Mouse (Mus musculus) MEL (cell line): ENCODE measurements around the gene Cpeb4. TPM values are rescaled to one million over a fixed set of nuclear protein-coding genes. Genes with fewer than 3 reads are reported as not detected.

Experiments used
- DNase-seq: peaks from one replicate; pipeline ENCODE4 v3.0.0; 2011; ENCODE audit warnings: low read depth, low spot score
- H3K27ac ChIP-seq: 2 replicates; pipeline ENCODE4 v1.5.1; 2012; ENCODE audit warnings: low read depth, mild to moderate bottlenecking, control low read depth, low read length, moderate library complexity; ENCODE audit not compliant: control insufficient read depth
- H3K27me3 ChIP-seq, 2 experiments: fragments of 150-350 bp in 1 of 2; sonication (generic) in 1 of 2; 2 replicates each; pipeline ENCODE4 v1.6.1; 2012; ENCODE audit warnings: low read length in 2 of 2, mild to moderate bottlenecking in 2 of 2, improper control_type of control experiment in 1 of 2, moderate library complexity in 1 of 2; ENCODE audit not compliant: insufficient read depth in 2 of 2, control insufficient read depth in 1 of 2
- H3K36me3 ChIP-seq, 2 experiments: 2 replicates each; pipeline ENCODE4 v1.6.1; 2012 to 2014; ENCODE audit warnings: low read length in 2 of 2, improper control_type of control experiment in 1 of 2, inconsistent platforms in 1 of 2, mild to moderate bottlenecking in 1 of 2; ENCODE audit not compliant: insufficient read depth in 2 of 2, control insufficient read depth in 1 of 2
- H3K4me1 ChIP-seq, 2 experiments: fragments of 150-350 bp in 1 of 2; sonication (generic) in 1 of 2; 2 replicates each; pipeline ENCODE4 v1.6.1; 2012; ENCODE audit warnings: low read length in 2 of 2, improper control_type of control experiment in 1 of 2, mild to moderate bottlenecking in 1 of 2; ENCODE audit not compliant: insufficient read depth in 2 of 2, control insufficient read depth in 1 of 2
- H3K4me3 ChIP-seq, 2 experiments: fragments of 150-350 bp in 1 of 2; sonication (generic) in 1 of 2; 2 replicates each; pipeline ENCODE4 v1.5.1; 2012; ENCODE audit warnings: low read depth in 2 of 2, low read length in 2 of 2, mild to moderate bottlenecking in 2 of 2, moderate library complexity in 2 of 2, control low read depth in 1 of 2, improper control_type of control experiment in 1 of 2; ENCODE audit not compliant: control insufficient read depth in 1 of 2, insufficient read depth in 1 of 2
- H3K79me2 ChIP-seq: 2 replicates; pipeline ENCODE4 v1.6.1; 2012; ENCODE audit warnings: mild to moderate bottlenecking, low read length, moderate library complexity; ENCODE audit not compliant: control insufficient read depth, poor library complexity, insufficient read depth
- H3K9ac ChIP-seq: 2 replicates; pipeline ENCODE4 v1.6.1; 2012; ENCODE audit warnings: low read depth, mild to moderate bottlenecking, control low read depth, low read length, moderate library complexity; ENCODE audit not compliant: control insufficient read depth, poor library complexity, severe bottlenecking
- H3K9me3 ChIP-seq: fragments of 150-350 bp; sonication (generic); replicated peaks from 2 replicates; pipeline ENCODE4 v1.6.1; 2012; ENCODE audit warnings: mild to moderate bottlenecking, low read length, improper control_type of control experiment, moderate library complexity; ENCODE audit not compliant: insufficient read depth
- BHLHE40 ChIP-seq: IDR thresholded peaks from 2 replicates; pipeline ENCODE4 v1.6.1; 2012; ENCODE audit warnings: low read depth, mild to moderate bottlenecking, inconsistent platforms, low read length, improper control_type of control experiment, borderline replicate concordance
- CHD1 ChIP-seq: IDR thresholded peaks from 2 replicates; pipeline ENCODE4 v1.6.1; 2012; ENCODE audit warnings: low read depth, mild to moderate bottlenecking, inconsistent platforms, low read length, improper control_type of control experiment
- CHD2 ChIP-seq: IDR thresholded peaks from 2 replicates; pipeline ENCODE4 v1.6.1; 2011; ENCODE audit warnings: low read length, improper control_type of control experiment
- ELF1 ChIP-seq: IDR thresholded peaks from 2 replicates; pipeline ENCODE4 v1.6.1; 2014; ENCODE audit warnings: low read depth, mild to moderate bottlenecking, inconsistent platforms, low read length, improper control_type of control experiment, moderate library complexity
- EP300 ChIP-seq, 2 experiments: IDR thresholded peaks; 2 replicates each; pipeline ENCODE4 v1.6.1; 2011; ENCODE audit warnings: improper control_type of control experiment in 2 of 2, low read length in 2 of 2, low read depth in 1 of 2, mild to moderate bottlenecking in 1 of 2
- ETS1 ChIP-seq: IDR thresholded peaks from 2 replicates; pipeline ENCODE4 v1.6.1; 2012; ENCODE audit warnings: low read depth, mild to moderate bottlenecking, inconsistent platforms, low read length, improper control_type of control experiment, moderate library complexity
- GABPA ChIP-seq: IDR thresholded peaks from 2 replicates; pipeline ENCODE4 v1.6.1; 2012; ENCODE audit warnings: low read depth, mild to moderate bottlenecking, inconsistent platforms, low read length, improper control_type of control experiment, moderate library complexity
- GATA1 ChIP-seq: IDR thresholded peaks from 2 replicates; pipeline ENCODE4 v1.6.1; 2011; ENCODE audit warnings: low read depth, low read length, improper control_type of control experiment
- HCFC1 ChIP-seq: IDR thresholded peaks from 2 replicates; pipeline ENCODE4 v1.6.1; 2012; ENCODE audit warnings: low read depth, mild to moderate bottlenecking, inconsistent platforms, low read length, improper control_type of control experiment, moderate library complexity
- JUND ChIP-seq: IDR thresholded peaks from 2 replicates; pipeline ENCODE4 v1.6.1; 2011; ENCODE audit warnings: low read depth, mild to moderate bottlenecking, improper control_type of control experiment, low read length
- KAT2A ChIP-seq: conservative IDR thresholded peaks from 2 replicates; pipeline ENCODE4 v1.6.1; 2012; ENCODE audit warnings: low read depth, low read length, improper control_type of control experiment, inconsistent platforms
- MEF2A ChIP-seq: IDR thresholded peaks from 2 replicates; pipeline ENCODE4 v1.6.1; 2014; ENCODE audit warnings: low read depth, mild to moderate bottlenecking, inconsistent platforms, low read length, improper control_type of control experiment; ENCODE audit not compliant: poor library complexity, insufficient replicate concordance, severe bottlenecking; ENCODE audit errors: extremely low read depth
- MXI1 ChIP-seq: IDR thresholded peaks from 2 replicates; pipeline ENCODE4 v1.6.1; 2011; ENCODE audit warnings: mild to moderate bottlenecking, low read depth, low read length, improper control_type of control experiment
- MYC ChIP-seq: IDR thresholded peaks from 2 replicates; pipeline ENCODE4 v1.6.1; 2011; ENCODE audit warnings: low read depth, mild to moderate bottlenecking, low read length, improper control_type of control experiment, moderate library complexity
- NELFE ChIP-seq: IDR thresholded peaks from 2 replicates; pipeline ENCODE4 v1.6.1; 2011; ENCODE audit warnings: low read depth, low read length, improper control_type of control experiment
- NRF1 ChIP-seq: IDR thresholded peaks from 2 replicates; pipeline ENCODE4 v1.6.1; 2014; ENCODE audit warnings: low read depth, mild to moderate bottlenecking, inconsistent platforms, low read length, improper control_type of control experiment, moderate library complexity; ENCODE audit not compliant: poor library complexity, insufficient read depth, severe bottlenecking
- POLR2A ChIP-seq, 2 experiments: IDR thresholded peaks; 2 replicates each; pipeline ENCODE4 v1.6.1; 2011 to 2012; ENCODE audit warnings: low read length in 2 of 2, mild to moderate bottlenecking in 2 of 2, control low read depth in 1 of 2, improper control_type of control experiment in 1 of 2, low read depth in 1 of 2, moderate library complexity in 1 of 2; ENCODE audit not compliant: control insufficient read depth in 1 of 2, insufficient read depth in 1 of 2, poor library complexity in 1 of 2
- POLR2AphosphoS2 ChIP-seq: IDR thresholded peaks from 2 replicates; pipeline ENCODE4 v1.6.1; 2011; ENCODE audit warnings: low read length, improper control_type of control experiment
- RAD21 ChIP-seq: IDR thresholded peaks from 2 replicates; pipeline ENCODE4 v1.6.1; 2011; ENCODE audit warnings: mild to moderate bottlenecking, low read depth, low read length, improper control_type of control experiment
- RCOR1 ChIP-seq: IDR thresholded peaks from 2 replicates; pipeline ENCODE4 v1.6.1; 2012; ENCODE audit warnings: low read depth, mild to moderate bottlenecking, inconsistent platforms, low read length, improper control_type of control experiment
- SIN3A ChIP-seq: IDR thresholded peaks from 2 replicates; pipeline ENCODE4 v1.6.1; 2012; ENCODE audit warnings: low read length, improper control_type of control experiment, inconsistent platforms
- SMC3 ChIP-seq: IDR thresholded peaks from 2 replicates; pipeline ENCODE4 v1.6.1; 2011; ENCODE audit warnings: low read depth, low read length, improper control_type of control experiment
- TBP ChIP-seq: IDR thresholded peaks from 2 replicates; pipeline ENCODE4 v1.8.0; 2011; ENCODE audit warnings: low read depth, low read length, improper control_type of control experiment
- TCF12 ChIP-seq: IDR thresholded peaks from 2 replicates; pipeline ENCODE4 v1.6.1; 2014; ENCODE audit warnings: low read depth, mild to moderate bottlenecking, inconsistent platforms, low read length, improper control_type of control experiment, moderate library complexity
- UBTF ChIP-seq: IDR thresholded peaks from 2 replicates; pipeline ENCODE4 v1.6.1; 2012; ENCODE audit warnings: low read depth, mild to moderate bottlenecking, inconsistent platforms, low read length, improper control_type of control experiment, moderate library complexity, borderline replicate concordance; ENCODE audit not compliant: insufficient read depth
- USF1 ChIP-seq: IDR thresholded peaks from 2 replicates; pipeline ENCODE4 v1.6.1; 2014; ENCODE audit warnings: low read depth, mild to moderate bottlenecking, inconsistent platforms, low read length, improper control_type of control experiment, moderate library complexity
- USF2 ChIP-seq, 2 experiments: IDR thresholded peaks; 2 replicates each; pipeline ENCODE4 v1.6.1; 2011 to 2012; ENCODE audit warnings: improper control_type of control experiment in 2 of 2, low read length in 2 of 2, borderline replicate concordance in 1 of 2, inconsistent platforms in 1 of 2, low read depth in 1 of 2, mild to moderate bottlenecking in 1 of 2; ENCODE audit not compliant: insufficient read depth in 1 of 2
- ZC3H11A ChIP-seq: IDR thresholded peaks from 2 replicates; pipeline ENCODE4 v1.6.1; 2012; ENCODE audit warnings: low read depth, mild to moderate bottlenecking, inconsistent platforms, low read length, improper control_type of control experiment
- ZKSCAN1 ChIP-seq: IDR thresholded peaks from 2 replicates; pipeline ENCODE4 v1.6.1; 2012; ENCODE audit warnings: low read depth, mild to moderate bottlenecking, inconsistent platforms, low read length, improper control_type of control experiment, moderate library complexity
- ZMIZ1 ChIP-seq: IDR thresholded peaks from 2 replicates; pipeline ENCODE4 v1.6.1; 2012; ENCODE audit warnings: low read depth, mild to moderate bottlenecking, inconsistent platforms, low read length, improper control_type of control experiment, moderate library complexity
- ZNF384 ChIP-seq: IDR thresholded peaks from 2 replicates; pipeline ENCODE4 v1.6.1; 2012; ENCODE audit warnings: low read depth, mild to moderate bottlenecking, inconsistent platforms, low read length, improper control_type of control experiment
- polyA plus RNA-seq, 2 experiments: library from polyadenylated mRNA; stranded (reverse) in 1 of 2; unstranded in 1 of 2; fragments of >175 nt in 1 of 2; fragments of >200 nt in 1 of 2; gene quantifications; 2 replicates each; pipeline versions ENCODE4 v1.2.1 to v1.2.4; 2012; ENCODE audit warnings: low replicate concordance in 2 of 2, low read depth in 1 of 2; ENCODE audit not compliant: insufficient read length in 2 of 2, insufficient read depth in 1 of 2, missing spikeins in 1 of 2
- total RNA-seq: library from RNA; depleted of rRNA; stranded (reverse); fragments of 300-350 nt; gene quantifications from 2 replicates; pipeline ENCODE4 v1.2.3, GENCODE M21; 2012

Cpeb4 gene
- total and polyA plus RNA-seq, 3 experiments: 3.8 to 4.9 TPM; not detected in 1

DNA sequence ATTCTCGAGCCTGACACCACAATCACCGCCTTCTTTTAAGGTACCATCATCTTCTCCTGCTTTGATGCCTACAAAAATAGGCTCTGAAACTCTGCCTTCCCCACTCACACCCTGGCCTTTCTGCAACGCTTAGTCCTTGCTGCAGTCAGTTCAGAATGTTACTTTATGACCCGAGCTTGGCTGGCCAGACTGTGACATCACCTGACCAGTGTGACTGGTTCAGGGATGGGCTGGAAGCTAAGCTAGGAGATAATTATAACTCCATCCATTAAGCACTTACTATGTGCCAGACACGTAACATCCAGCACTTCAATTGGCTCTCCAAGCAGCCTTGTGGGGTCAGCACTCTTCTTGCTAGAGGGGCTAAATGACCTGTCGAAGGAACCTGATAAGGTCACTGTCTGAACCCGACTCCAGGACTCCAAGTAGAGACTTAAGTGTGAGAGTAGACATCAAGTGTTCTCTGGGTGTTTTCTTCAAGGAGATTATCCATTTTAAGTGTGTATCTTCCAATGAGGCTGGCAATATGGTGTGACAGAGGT is 39.5 kb upstream of the Cpeb4 start:
- Histone ChIP-seq H3K27ac (no peak overlapping the region), H3K4me3 (no peak overlapping the region)
- no peak for TF ChIP-seq ZMIZ1
- no peak for TF ChIP-seq HCFC1
- TF ChIP-seq USF1: no peak
- no peak for TF ChIP-seq CHD1
- no peak for TF ChIP-seq RAD21
- TF ChIP-seq GATA1: no peak
- TF ChIP-seq POLR2A (IDR thresholded peaks at IDR 0.05; ENCODE audit: control insufficient read depth in 1 of 2, insufficient read depth in 1 of 2, low read depth in 1 of 2, low read length in 2 of 2, poor library complexity in 1 of 2): no peak
- TF ChIP-seq SIN3A: no peak
- TF ChIP-seq JUND: no peak
- no peak for TF ChIP-seq CHD2
- TF ChIP-seq ZKSCAN1: no peak
- TF ChIP-seq MYC: no peak
- TF ChIP-seq USF2 (IDR thresholded peaks at IDR 0.05; ENCODE audit: borderline replicate concordance in 1 of 2, insufficient read depth in 1 of 2, low read depth in 1 of 2, low read length in 2 of 2): no peak
- TF ChIP-seq NRF1: no peak
- TF ChIP-seq ETS1: no peak
- no peak for TF ChIP-seq MEF2A
- no peak for TF ChIP-seq UBTF
- no peak for TF ChIP-seq BHLHE40
- no peak for TF ChIP-seq TCF12
- TF ChIP-seq, all 39 proteins: peak for 0
- no peak for DNase-seq
- no peaks in the 10 kb centered on the region for H3K9me3 ChIP-seq
- no peaks in the 10 kb centered on the region for H3K27me3 ChIP-seq
- peaks cover 5 to 21% of the 10 kb centered on the region in 2 experiments for H3K4me1 ChIP-seq
- H3K79me2 ChIP-seq: no peaks in the 10 kb centered on the region
- H3K36me3 ChIP-seq: peaks cover 0 to 6% of the 10 kb centered on the region in 2 experiments; a peak in 1 of 4 replicates
- no peak overlapping the region for H3K9ac ChIP-seq

DNA sequence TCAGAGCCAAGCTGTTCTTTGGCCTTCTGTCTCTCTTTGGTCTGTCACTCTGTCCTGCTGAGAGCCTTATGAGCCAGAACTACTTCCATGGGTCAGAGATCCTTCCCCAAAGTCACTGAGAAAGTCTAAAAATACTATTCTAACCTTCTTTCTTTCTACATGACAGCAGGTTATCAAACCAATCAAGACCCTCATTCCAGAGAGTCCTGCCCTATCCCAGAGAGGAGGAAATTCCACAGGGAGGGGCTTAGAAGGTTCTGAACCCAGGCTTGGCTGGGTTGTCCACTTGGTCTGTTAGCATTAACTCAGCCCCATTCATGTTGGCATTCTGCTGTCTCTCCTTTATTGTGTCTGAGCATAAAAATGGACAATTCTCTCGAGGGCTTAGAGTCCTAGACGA is 38.5 kb upstream of the Cpeb4 start:
- H3K9ac ChIP-seq: no peak overlapping the region
- TF ChIP-seq JUND (no peak), MXI1 (no peak), TBP (no peak), TCF12 (no peak), KAT2A (no peak), ELF1 (no peak), HCFC1 (no peak), USF2 (IDR thresholded peaks at IDR 0.05; ENCODE audit: borderline replicate concordance in 1 of 2, insufficient read depth in 1 of 2, low read depth in 1 of 2, low read length in 2 of 2) (no peak), EP300 (IDR thresholded peaks at IDR 0.05; ENCODE audit: low read depth in 1 of 2, low read length in 2 of 2) (no peak), MEF2A (no peak), SMC3 (no peak), POLR2AphosphoS2 (no peak), CHD1 (no peak), ZC3H11A (no peak), CHD2 (no peak), GABPA (no peak), RCOR1 (no peak), NELFE (no peak), ZNF384 (no peak)

More for the DNA sequence above, 38.5 kb upstream of the Cpeb4 start:
- no peak for DNase-seq
- no peaks in the 10 kb centered on the region for H3K79me2 ChIP-seq
- no peaks in the 10 kb centered on the region for H3K27me3 ChIP-seq
- peaks cover 0 to 6% of the 10 kb centered on the region in 2 experiments; a peak in 1 of 4 replicates for H3K36me3 ChIP-seq
- peaks cover 5 to 21% of the 10 kb centered on the region in 2 experiments for H3K4me1 ChIP-seq
- H3K9me3 ChIP-seq: no peaks in the 10 kb centered on the region
- no peak overlapping the region for H3K4me3 ChIP-seq
- no peak overlapping the region for H3K27ac ChIP-seq
